Mouse (Mus musculus): Measurements from ENCODE around the gene St3gal3. TPM values are rescaled to one million over a fixed set of nuclear protein-coding genes. Genes with fewer than 3 reads are reported as not detected.

St3gal3 gene
- polyA plus RNA-seq, 1 experiment from 2014 or later = 15.7 TPM

DNA sequence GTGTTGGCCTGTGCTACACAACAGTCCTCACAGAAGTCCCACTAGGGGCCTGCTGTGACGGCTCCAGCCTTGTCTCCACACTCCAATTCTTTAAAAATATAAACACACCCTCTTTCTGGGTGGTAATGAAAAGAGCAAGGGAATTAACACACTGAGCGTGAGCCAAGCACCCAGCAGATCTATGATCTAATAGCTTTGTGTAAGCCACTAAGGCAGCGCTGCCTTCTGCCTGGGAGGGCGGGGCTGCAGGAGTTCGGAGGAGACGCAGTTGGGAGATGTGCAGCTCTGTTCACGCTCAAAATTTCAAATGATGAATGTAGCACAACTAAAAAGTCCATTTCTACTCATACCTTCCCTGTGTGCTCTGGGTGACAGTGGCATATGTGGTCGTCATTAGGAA, 115.1 kb downstream of the St3gal3 start:
- H3K27ac ChIP-seq = no peak overlapping the region
- no peaks in the 10 kb centered on the region for H3K36me3 ChIP-seq (ENCODE audit: inconsistent target)
- no peaks in the 10 kb centered on the region for H3K79me2 ChIP-seq (ENCODE audit: inconsistent target)
- H3K4me3 ChIP-seq (ENCODE audit: inconsistent target) = no peak overlapping the region
- 89% methylated on average over 8 of the region's 8 CpGs for WGBS (ENCODE audit: missing documents)

DNA sequence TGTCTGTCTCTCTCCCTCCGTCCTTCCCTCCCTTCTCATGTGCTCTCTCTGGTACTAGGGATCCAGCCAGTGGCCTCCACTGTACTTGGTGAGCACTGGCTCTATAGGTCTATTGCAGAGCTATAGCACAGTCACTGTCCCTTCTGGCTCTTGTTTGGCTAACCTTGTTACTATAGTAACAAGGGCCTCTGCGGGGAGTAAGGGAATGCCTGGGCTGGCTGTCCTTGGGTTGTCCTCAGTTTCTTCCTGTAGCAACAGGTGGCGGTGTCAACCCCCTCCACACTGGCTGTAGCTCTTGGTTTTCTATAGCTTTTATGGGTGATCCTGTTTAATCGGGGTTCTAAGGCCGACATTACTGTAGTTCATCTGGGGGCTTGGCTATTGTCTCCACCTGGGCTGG, 115.5 kb downstream of the St3gal3 start:
- Histone ChIP-seq H3K27ac (no peak overlapping the region), H3K79me2 (ENCODE audit: inconsistent target) (no peaks in the 10 kb centered on the region), H3K36me3 (ENCODE audit: inconsistent target) (no peaks in the 10 kb centered on the region), H3K4me3 (ENCODE audit: inconsistent target) (no peak overlapping the region)
- 97% methylated on average over 5 of the region's 5 CpGs for WGBS (ENCODE audit: missing documents)

DNA sequence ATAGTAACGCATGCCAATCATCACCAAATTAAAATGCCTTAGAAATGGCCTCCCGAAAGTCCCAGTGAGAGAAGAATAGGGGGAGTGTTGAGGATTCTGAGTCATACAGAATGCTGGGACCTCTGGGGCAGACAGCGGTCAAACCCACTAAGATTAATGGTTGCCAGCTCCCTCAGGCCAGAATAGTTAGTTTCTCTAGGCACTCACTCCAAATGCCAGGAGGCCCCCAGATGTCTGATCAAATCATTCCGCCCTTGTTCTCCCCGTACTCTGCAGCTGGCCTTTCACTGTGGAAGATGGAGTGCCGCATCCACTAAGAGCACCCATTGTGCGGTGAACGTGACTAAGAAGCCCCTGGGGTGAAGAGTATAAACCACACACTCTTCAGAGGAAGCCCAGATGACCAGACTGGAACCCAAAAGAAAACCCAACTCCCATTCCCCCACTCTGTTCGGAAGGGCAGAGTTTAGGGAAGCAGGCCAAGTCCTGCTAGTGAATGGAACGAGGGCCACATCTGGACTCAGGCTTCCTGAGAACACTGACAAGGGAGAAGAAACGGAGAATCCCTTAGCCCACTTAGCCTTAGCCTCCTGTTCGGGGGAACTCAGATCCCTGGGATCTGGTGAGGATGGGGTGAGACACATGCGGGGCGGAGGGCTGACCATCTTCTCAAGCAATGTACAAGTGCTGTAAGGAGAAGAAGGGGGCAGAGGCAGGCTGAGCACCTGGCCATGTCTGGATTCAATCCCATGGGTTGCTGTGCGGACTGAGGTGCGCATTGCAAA, 117.5 kb downstream of the St3gal3 start:
- WGBS (ENCODE audit: missing documents) = 96% methylated on average over 16 of the region's 16 CpGs
- H3K36me3 ChIP-seq (ENCODE audit: inconsistent target) = no peaks in the 10 kb centered on the region
- no peak overlapping the region for H3K4me3 ChIP-seq (ENCODE audit: inconsistent target)
- H3K79me2 ChIP-seq (ENCODE audit: inconsistent target) = no peaks in the 10 kb centered on the region
- H3K27ac ChIP-seq = no peak overlapping the region

DNA sequence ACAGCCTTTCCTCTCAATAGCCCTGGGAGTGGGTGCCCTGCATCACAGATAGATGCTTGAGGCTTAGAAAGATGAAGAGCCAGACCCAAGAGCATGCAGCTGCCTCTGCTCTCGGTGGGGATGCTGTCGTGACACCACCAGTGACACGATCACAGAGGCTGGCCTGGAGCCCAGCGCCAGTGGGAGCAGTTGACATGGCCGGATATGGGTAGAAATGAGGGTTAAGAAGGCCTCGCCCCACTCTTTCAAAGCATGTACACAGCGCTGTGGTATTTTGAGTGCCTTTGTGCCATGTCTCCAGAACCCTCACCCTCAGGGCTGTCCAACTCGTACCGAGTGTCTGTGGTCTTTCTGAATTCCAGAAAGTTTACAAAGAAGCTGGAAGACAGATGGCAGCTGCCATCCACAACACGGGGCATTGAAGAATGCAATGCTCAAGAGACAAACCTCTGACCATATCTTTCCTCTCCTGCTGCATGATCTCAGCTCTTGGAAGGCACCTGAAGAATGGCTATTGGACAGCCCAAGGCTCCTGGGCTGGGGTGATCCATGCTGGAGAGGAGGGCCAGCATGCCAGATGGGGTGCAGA, 118.3 kb downstream of the St3gal3 start:
- no peaks in the 10 kb centered on the region for H3K79me2 ChIP-seq (ENCODE audit: inconsistent target)
- H3K27ac ChIP-seq = no peak overlapping the region
- no peak overlapping the region for H3K4me3 ChIP-seq (ENCODE audit: inconsistent target)
- H3K36me3 ChIP-seq (ENCODE audit: inconsistent target) = no peaks in the 10 kb centered on the region
- WGBS (ENCODE audit: missing documents) = 89% methylated on average over 10 of the region's 10 CpGs

DNA sequence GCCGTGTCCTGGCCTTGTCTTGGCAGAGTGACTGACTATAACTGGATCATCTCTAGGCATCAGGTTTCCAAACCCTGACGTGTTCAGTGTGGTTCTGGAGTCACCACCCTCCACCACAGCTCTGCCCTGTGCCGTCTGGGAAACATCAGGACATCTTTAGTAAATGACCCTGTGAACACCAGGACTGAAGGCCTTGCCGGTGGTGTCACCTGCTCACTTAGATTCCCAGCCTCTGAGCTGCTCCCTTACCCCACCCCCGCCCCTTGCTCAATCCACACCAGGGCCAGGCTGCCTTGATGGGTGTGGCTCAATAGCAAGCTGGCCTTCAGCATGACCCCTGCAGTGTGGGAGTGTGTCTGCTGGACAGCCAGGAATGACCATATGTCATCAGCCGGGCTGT, 119.1 kb downstream of the St3gal3 start:
- Histone ChIP-seq H3K79me2 (ENCODE audit: inconsistent target) (no peaks in the 10 kb centered on the region), H3K36me3 (ENCODE audit: inconsistent target) (no peaks in the 10 kb centered on the region), H3K27ac (no peak overlapping the region), H3K4me3 (ENCODE audit: inconsistent target) (no peak overlapping the region)
- WGBS (ENCODE audit: missing documents) = 90% methylated on average over 6 of the region's 6 CpGs

DNA sequence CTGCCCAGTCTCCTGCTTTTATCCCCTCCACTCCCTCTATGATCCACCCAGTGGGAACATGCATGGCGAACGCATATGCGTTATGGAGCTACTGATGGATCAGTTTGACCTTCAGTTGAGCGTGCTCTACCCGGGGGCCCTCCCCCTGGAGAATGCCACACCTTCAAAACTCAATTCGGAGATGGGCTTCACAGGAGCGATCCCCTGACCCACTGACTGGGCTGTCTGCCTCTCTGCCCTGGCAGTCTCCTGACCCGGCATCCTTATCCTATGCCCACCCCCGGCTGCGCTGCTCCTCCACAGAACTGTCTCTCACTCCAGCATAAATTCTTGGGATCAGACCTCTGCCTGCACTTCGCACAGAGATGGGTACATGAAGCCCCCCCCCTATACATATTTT, 119.6 kb downstream of the St3gal3 start:
- H3K4me3 ChIP-seq (ENCODE audit: inconsistent target) = no peak overlapping the region
- 95% methylated on average over 11 of the region's 11 CpGs for WGBS (ENCODE audit: missing documents)
- H3K36me3 ChIP-seq (ENCODE audit: inconsistent target) = no peaks in the 10 kb centered on the region
- no peak overlapping the region for H3K27ac ChIP-seq
- H3K79me2 ChIP-seq (ENCODE audit: inconsistent target) = no peaks in the 10 kb centered on the region

DNA sequence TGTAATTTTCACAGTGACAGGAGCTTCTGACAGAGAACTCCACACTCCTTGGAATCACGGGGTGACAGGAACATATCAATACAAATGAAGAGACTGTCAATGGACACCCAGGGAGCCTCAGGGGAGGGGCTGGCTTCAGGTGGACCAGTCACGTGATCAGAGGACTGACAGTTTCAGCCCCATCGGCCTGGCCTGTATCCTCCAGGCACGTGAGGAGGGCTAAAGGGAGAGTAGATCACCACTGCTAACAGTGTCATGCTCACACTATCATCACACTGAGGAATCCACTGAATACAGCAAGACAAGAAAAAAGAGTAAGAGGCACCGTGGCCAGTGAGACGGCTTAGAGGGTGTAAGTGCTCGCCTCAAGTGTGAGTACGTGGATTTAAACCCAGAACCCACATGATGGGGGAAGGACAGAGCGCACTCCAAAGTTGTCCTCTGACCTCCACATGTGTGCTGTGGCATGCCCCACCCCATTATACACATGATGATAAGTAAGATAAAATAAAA, 124.0 kb downstream of the St3gal3 start:
- WGBS (ENCODE audit: missing documents) = 95% methylated on average over 9 of the region's 9 CpGs
- H3K36me3 ChIP-seq (ENCODE audit: inconsistent target) = no peaks in the 10 kb centered on the region
- no peak overlapping the region for H3K27ac ChIP-seq
- H3K4me3 ChIP-seq (ENCODE audit: inconsistent target) = no peak overlapping the region
- no peaks in the 10 kb centered on the region for H3K79me2 ChIP-seq (ENCODE audit: inconsistent target)

DNA sequence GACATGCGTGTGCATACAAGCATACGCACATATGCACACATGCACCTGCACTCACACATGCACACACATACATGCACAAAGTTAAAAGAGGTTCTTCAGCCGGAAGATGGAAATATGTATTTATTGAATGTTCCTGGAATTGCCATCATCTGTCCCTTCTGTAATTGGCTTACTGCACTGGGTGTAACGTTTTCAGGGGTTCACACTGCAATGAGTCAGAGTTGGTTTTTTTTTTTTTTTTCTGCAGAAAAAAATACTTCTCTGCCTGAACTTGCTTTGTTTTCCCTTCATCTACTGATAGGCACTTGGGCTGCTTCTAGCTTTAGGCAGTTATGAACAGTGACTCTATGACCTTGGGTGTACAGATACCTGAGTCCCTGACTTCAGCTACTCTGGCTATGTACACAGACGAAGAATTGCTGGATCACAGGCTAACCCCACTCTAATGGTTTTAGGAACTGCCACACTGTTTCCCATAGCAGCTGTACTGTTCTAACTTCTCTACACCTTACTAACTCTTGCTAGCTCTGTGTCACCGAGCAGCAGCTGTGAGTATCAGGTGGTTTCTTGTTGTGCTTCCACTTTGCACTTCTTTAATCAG, 126.2 kb downstream of the St3gal3 start:
- WGBS (ENCODE audit: missing documents) = 66% methylated on average over 6 of the region's 6 CpGs

DNA sequence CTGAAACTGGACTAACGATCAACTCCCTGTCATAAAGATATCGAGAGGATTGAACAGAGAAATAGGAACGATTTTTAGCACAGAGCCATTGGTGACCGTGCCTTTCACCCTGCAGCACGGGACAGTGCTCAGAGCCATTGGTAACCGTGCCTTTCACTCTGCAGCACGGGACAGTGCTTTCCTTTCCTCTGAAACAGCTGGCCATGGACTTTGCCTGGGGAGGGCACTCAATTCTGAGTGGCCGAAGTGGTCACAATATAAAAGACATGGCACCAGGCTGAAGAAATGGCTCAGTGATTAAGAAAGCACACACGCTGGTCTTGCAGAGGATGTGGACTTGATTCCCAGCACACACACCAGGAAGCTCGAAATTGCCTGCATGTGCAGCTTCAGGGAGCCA, 133.4 kb downstream of the St3gal3 start:
- Histone ChIP-seq H3K79me2 (ENCODE audit: inconsistent target) (no peaks in the 10 kb centered on the region), H3K27ac (no peak overlapping the region), H3K36me3 (ENCODE audit: inconsistent target) (no peaks in the 10 kb centered on the region), H3K4me3 (ENCODE audit: inconsistent target) (no peak overlapping the region)
- 87% methylated on average over 10 of the region's 10 CpGs for WGBS (ENCODE audit: missing documents)

More for the DNA sequence above, 126.2 kb downstream of the St3gal3 start:
- H3K4me3 ChIP-seq (ENCODE audit: inconsistent target) = no peak overlapping the region
- H3K27ac ChIP-seq = no peak overlapping the region
- H3K79me2 ChIP-seq (ENCODE audit: inconsistent target) = no peaks in the 10 kb centered on the region
- H3K36me3 ChIP-seq (ENCODE audit: inconsistent target) = no peaks in the 10 kb centered on the region

DNA sequence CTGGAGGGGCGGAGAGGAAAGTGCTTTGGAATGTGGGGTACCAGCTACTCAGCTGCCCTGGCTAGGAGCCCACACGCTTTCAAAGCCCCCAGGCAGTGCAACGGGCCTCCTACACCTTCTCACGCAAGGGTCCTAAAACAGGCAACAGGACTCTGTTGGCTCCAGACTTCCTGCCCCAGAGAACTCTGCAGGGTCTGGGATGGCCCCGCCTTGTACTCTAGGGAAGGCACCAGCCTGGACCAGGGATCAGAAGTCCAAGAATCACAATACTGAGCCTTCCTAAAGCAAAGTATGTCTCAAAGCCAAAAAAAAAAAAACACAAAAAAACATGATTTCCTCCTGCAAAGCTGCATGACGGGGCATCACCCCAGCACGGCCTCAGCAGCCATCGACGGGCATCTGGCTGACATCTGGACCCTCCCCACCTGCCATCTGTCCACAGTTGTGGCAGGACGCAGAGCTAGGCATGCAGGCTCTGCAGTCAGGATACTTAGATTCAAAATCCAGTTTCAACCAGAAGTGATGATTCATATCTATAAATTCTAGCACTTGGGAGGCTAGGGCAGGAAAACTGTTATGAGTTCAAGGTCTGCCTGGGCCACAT, 134.0 kb downstream of the St3gal3 start:
- Histone ChIP-seq H3K4me3 (ENCODE audit: inconsistent target) (no peak overlapping the region), H3K36me3 (ENCODE audit: inconsistent target) (no peaks in the 10 kb centered on the region), H3K79me2 (ENCODE audit: inconsistent target) (no peaks in the 10 kb centered on the region), H3K27ac (no peak overlapping the region)
- WGBS (ENCODE audit: missing documents) = 80% methylated on average over 10 of the region's 10 CpGs

DNA sequence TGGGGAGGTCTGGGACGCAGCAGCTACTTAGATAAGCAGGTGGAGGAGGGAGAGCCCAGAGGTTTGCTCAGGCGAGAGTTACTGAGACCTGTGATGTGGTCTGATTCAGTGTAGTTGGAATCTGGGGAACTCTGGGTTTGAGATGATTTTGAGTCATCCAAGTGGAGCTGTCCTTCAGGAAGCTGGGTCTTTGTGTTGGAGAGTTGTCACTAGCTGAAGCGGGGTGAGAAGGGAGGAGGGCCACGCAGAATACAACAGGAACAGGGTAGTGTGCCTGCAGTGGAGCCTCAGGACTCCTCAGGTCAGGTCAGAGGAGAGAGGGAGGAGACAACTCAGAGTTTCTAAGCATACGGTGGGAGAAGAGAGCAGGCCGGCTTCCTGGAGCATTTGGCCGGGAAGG, 134.8 kb downstream of the St3gal3 start:
- no peak overlapping the region for H3K4me3 ChIP-seq (ENCODE audit: inconsistent target)
- H3K27ac ChIP-seq = no peak overlapping the region
- H3K79me2 ChIP-seq (ENCODE audit: inconsistent target) = no peaks in the 10 kb centered on the region
- WGBS (ENCODE audit: missing documents) = 80% methylated on average over 6 of the region's 7 CpGs
- H3K36me3 ChIP-seq (ENCODE audit: inconsistent target) = no peaks in the 10 kb centered on the region

DNA sequence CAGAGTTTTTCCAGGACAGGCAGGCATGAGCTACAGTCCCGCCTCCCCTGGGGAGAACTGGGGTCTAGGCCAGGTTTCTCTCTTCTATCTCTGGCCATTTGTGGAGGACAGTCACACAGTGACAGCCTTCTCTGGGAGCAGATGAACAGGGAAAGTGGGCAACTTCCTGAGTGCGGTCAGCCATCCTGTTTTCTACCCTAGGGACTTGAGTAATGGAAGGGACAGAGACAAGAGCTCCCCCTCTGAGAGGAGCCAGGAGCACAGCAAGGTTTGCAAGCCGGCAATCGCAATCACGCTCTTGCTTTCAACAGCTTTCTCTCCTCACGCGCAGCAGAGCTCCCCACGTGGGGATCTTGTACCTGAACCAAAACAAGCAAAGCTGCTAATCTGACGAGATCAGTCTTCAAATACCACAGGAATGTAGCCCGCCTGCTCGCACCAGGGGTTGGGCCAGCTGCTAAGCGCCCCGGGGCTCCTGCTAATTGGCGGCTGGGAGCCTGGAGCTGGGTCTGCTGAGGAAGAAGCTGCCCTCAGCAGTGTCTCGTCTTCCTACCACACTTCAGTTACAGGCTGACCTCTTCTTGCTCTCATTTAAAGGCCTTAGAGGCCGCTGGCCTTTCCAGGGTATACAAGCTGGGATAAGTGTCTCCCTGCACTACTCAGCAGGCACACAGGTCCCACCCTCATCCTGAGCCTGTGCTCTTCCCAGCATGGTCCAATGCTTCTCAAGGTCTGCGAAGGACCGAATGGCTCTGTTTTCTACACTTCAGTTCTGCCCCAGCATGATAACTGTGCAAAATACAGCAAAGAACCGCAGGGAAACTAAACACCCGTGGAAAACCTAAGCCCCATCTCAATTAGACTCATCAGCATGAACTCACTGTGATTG, 137.1 kb downstream of the St3gal3 start:
- no peaks in the 10 kb centered on the region for H3K79me2 ChIP-seq (ENCODE audit: inconsistent target)
- no peak overlapping the region for H3K27ac ChIP-seq
- 57% methylated on average over 20 of the region's 20 CpGs for WGBS (ENCODE audit: missing documents)
- no peaks in the 10 kb centered on the region for H3K36me3 ChIP-seq (ENCODE audit: inconsistent target)
- no peak overlapping the region for H3K4me3 ChIP-seq (ENCODE audit: inconsistent target)

DNA sequence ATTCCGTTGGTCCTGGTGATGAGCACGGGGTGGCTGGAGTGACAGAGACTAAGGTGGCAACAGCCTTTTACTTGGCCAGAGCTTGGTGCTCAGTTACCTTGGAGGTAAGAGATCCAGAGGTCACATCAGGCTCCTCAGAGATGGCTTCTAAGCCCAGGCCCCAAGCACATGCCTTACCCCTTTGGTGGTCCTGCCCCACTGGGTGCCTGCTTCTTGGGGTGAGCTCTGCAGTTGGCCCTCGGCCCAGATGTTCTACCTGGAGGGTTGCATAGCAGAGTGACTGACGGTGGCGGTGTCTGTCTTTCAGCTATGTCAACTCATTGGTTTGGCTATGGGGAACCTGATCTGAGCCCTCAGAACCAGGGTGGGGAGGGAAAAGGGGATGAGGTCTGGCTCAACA, 138.0 kb downstream of the St3gal3 start:
- Histone ChIP-seq H3K4me3 (ENCODE audit: inconsistent target) (no peak overlapping the region), H3K27ac (no peak overlapping the region), H3K79me2 (ENCODE audit: inconsistent target) (no peaks in the 10 kb centered on the region), H3K36me3 (ENCODE audit: inconsistent target) (no peaks in the 10 kb centered on the region)
- WGBS (ENCODE audit: missing documents) = 96% methylated on average over 5 of the region's 5 CpGs

DNA sequence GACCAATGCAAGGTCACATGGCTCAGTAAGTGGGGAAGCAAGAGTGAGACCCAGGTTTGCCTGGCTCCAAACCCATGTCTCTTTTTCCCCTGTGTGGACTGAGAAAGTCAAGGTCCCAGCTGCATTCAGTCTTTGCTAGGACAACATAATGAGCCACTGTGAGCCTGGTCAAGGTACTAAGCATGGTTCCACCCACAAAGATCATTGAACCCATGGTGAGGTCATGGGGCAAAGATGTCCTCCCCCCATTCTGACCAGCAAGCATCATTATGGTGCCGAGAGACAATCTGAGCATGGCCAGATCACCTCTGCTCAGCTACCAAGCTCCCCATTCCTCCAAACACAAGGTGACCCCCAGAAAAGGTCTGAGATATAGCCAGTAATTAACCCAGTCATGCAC, 139.3 kb downstream of the St3gal3 start:
- H3K4me3 ChIP-seq (ENCODE audit: inconsistent target) = no peak overlapping the region
- 100% methylated on average over 1 of the region's 1 CpGs for WGBS (ENCODE audit: missing documents)
- H3K36me3 ChIP-seq (ENCODE audit: inconsistent target) = no peaks in the 10 kb centered on the region
- no peaks in the 10 kb centered on the region for H3K79me2 ChIP-seq (ENCODE audit: inconsistent target)
- H3K27ac ChIP-seq = no peak overlapping the region
